Mouse (Mus musculus) hindbrain, postnatal 0 days (tissue): ENCODE data around the gene Spata25. TPM values are rescaled to one million over a fixed set of nuclear protein-coding genes. Genes with fewer than 3 reads are reported as not detected.
A peak's percentile ranks its signal among the peaks of the same experiment; 100 is the strongest.

ENCODE experiments used
- ATAC-seq: fragments of 200-750 bp; cut with Nextera tagmentation; 2 replicates; pipeline ENCODE4 v1.8.0; 2017; ENCODE audit warnings: mild to moderate bottlenecking, moderate TSS enrichment, moderate library complexity
- DNase-seq: peaks from one replicate; pipeline ENCODE4 v3.0.0-alpha.2; 2015; ENCODE audit warnings: low spot score
- H3K27ac ChIP-seq: fragments of 300-500 bp; sonication (generic); 2 replicates; pipeline ENCODE4 v1.5.1; 2014; ENCODE audit warnings: mild to moderate bottlenecking
- H3K27me3 ChIP-seq: fragments of 300-500 bp; sonication (generic); 2 replicates; pipeline ENCODE4 v1.6.1; 2014; ENCODE audit warnings: low read length, mixed read lengths; ENCODE audit not compliant: insufficient read depth
- H3K36me3 ChIP-seq: fragments of 300-500 bp; sonication (generic); 2 replicates; pipeline ENCODE4 v1.6.1; 2014; ENCODE audit warnings: low read length, mixed read lengths; ENCODE audit not compliant: insufficient read depth
- H3K4me1 ChIP-seq: fragments of 300-500 bp; sonication (generic); 2 replicates; pipeline ENCODE4 v1.6.1; 2014; ENCODE audit warnings: antibody characterized with exemption, low read length, mixed read lengths; ENCODE audit not compliant: insufficient read depth
- H3K4me2 ChIP-seq: fragments of 300-500 bp; sonication (generic); 2 replicates; pipeline ENCODE4 v1.6.1; 2014; ENCODE audit warnings: low read depth, mild to moderate bottlenecking, low read length, moderate library complexity, mixed read lengths
- H3K4me3 ChIP-seq: fragments of 300-500 bp; sonication (generic); 2 replicates; pipeline ENCODE4 v1.5.1; 2014; ENCODE audit warnings: low read length
- H3K9ac ChIP-seq: fragments of 300-500 bp; sonication (generic); replicated peaks from 2 replicates; pipeline ENCODE4 v1.6.1; 2014; ENCODE audit warnings: mild to moderate bottlenecking, low read length, moderate library complexity, mixed read lengths
- H3K9me3 ChIP-seq: fragments of 300-500 bp; sonication (generic); 2 replicates; pipeline ENCODE4 v1.6.1; 2016; ENCODE audit warnings: low read length, mixed read lengths
- CTCF ChIP-seq: IDR thresholded peaks from 2 replicates; pipeline ENCODE4 v1.5.1; 2016; ENCODE audit warnings: antibody characterized with exemption, control low read depth, low read depth
- WGBS: fragments of 180-500 bp; shearing (Covaris S2); extraction: QIAGEN DNeasy Blood & Tissue Kit; methylation state at CpG from one replicate; pipeline ENCODE4 v1.1.7; 2014; 5-methylcytosine and 5-hydroxymethylcytosine counted together
- polyA plus RNA-seq: library from polyadenylated mRNA; unstranded; fragments of >200 nt; fragmentation: Nextera tagmentation; extraction: Ambion mirVana; gene quantifications from 2 replicates; pipeline ENCODE4 v1.2.1, GENCODE M21; 2015
- total RNA-seq: library from RNA; depleted of rRNA; stranded (reverse); fragments of >200 nt; gene quantifications from 2 replicates; pipeline ENCODE4 v1.2.3, GENCODE M21; 2014

Spata25 gene
- total and polyA plus RNA-seq, 2 experiments from 2014 or later = not detected

DNA sequence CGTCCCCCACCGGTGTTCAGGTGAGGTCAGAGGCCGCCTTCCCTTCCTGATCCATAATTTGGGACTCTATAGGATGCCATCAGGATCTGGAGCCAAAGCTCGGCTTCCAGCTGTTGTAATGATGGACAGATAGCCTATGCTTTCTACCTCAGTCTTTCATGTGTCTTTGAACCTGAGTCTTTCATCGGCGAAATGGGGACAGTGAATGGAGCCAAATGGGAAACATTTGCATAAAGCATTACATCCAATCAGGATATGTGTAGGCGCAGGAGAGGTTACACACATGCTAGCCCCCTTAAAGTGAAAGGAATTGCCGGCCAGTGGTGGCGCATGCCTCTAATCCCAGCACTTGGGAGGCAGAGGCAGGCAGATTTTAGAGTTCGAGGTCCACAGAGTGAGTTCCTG, 5.2 kb downstream of the Spata25 start:
- H3K36me3 ChIP-seq = peaks cover 18% of the 10 kb centered on the region; the same call in 1 of the 2 replicates
- H3K4me3 ChIP-seq = peak overlapping the region; percentile 59
- TF ChIP-seq CTCF = peak; percentile 42
- 2% methylated on average over 10 of the region's 10 CpGs for WGBS
- H3K9me3 ChIP-seq = no peaks in the 10 kb centered on the region
- peak overlapping the region; percentile 62 for H3K4me2 ChIP-seq
- peak overlapping the region; percentile 95 for H3K27ac ChIP-seq
- H3K27me3 ChIP-seq = no peaks in the 10 kb centered on the region
- ATAC-seq = peak; percentile 28; the same call in 1 of the 2 replicates
- H3K4me1 ChIP-seq = no peaks in the 10 kb centered on the region
- DNase-seq = peak; percentile 72
- peak overlapping the region; percentile 61 for H3K9ac ChIP-seq

- no peaks in the 10 kb centered on the region for H3K9me3 ChIP-seq
- under 1% methylated on average over 32 of the region's 32 CpGs for WGBS
- H3K27ac ChIP-seq = peak within 1 kb of the TSS; percentile 95
- H3K4me1 ChIP-seq = no peaks in the 10 kb centered on the region
- peak; percentile 99 for ATAC-seq
- TF ChIP-seq CTCF = 0 out of 2 replicates have a peak, but pooled peaks have one; percentile 1
- H3K4me3 ChIP-seq = peak within 1 kb of the TSS; percentile 59
- H3K9ac ChIP-seq = peak within 1 kb of the TSS; percentile 61
- no peaks in the 10 kb centered on the region for H3K27me3 ChIP-seq
- peak; percentile 99 for DNase-seq
- H3K4me2 ChIP-seq = peak within 1 kb of the TSS; percentile 62
- H3K36me3 ChIP-seq = peaks cover 18% of the 10 kb centered on the region; the same call in 1 of the 2 replicates
Observed at GRCm38 (mm10) chr2:164822636-164823165, 5.6 kb downstream of the Spata25 start, which contains the start of gene Zswim1. Zswim1 (plus strand) TSS chr2:164822686.

GRCm38 (mm10) chr2:164821060-164821459, 7.3 kb downstream of the Spata25 start:
- H3K9me3 ChIP-seq = no peaks in the 10 kb centered on the region
- no peak overlapping the region for H3K9ac ChIP-seq
- ATAC-seq (no peak), DNase-seq (no peak)
- 77% methylated on average over 6 of the region's 6 CpGs for WGBS
- no peak overlapping the region for H3K4me3 ChIP-seq
- TF ChIP-seq CTCF = peak; percentile 22; the same call in 1 of the 2 replicates
- no peak overlapping the region for H3K4me2 ChIP-seq
- no peak overlapping the region for H3K27ac ChIP-seq
- H3K27me3 ChIP-seq = no peaks in the 10 kb centered on the region
- H3K4me1 ChIP-seq = no peaks in the 10 kb centered on the region
- peaks cover 12% of the 10 kb centered on the region; the same call in 1 of the 2 replicates for H3K36me3 ChIP-seq

GRCm38 (mm10) chr2:164817703-164818102, 10.6 kb downstream of the Spata25 start:
- H3K4me3 ChIP-seq = no peak overlapping the region
- ATAC-seq = no peak
- no peak for DNase-seq
- H3K4me1 ChIP-seq = no peaks in the 10 kb centered on the region
- no peaks in the 10 kb centered on the region for H3K27me3 ChIP-seq
- H3K36me3 ChIP-seq = no peaks in the 10 kb centered on the region; the same call in 1 of the 2 replicates
- peak; percentile 18; the same call in 1 of the 2 replicates for TF ChIP-seq CTCF
- no peak overlapping the region for H3K4me2 ChIP-seq
- no peak overlapping the region for H3K27ac ChIP-seq
- 86% methylated on average over 5 of the region's 5 CpGs for WGBS
- H3K9me3 ChIP-seq = no peaks in the 10 kb centered on the region
- no peak overlapping the region for H3K9ac ChIP-seq

GRCm38 (mm10) chr2:164817206-164817605, 11.1 kb downstream of the Spata25 start:
- no peak overlapping the region for H3K4me2 ChIP-seq
- H3K36me3 ChIP-seq = no peaks in the 10 kb centered on the region; the same call in 1 of the 2 replicates
- no peaks in the 10 kb centered on the region for H3K4me1 ChIP-seq
- no peak overlapping the region for H3K9ac ChIP-seq
- ATAC-seq = no peak
- H3K27me3 ChIP-seq = no peaks in the 10 kb centered on the region
- H3K4me3 ChIP-seq = no peak overlapping the region
- no peaks in the 10 kb centered on the region for H3K9me3 ChIP-seq
- WGBS = 88% methylated on average over 6 of the region's 6 CpGs
- no peak overlapping the region for H3K27ac ChIP-seq
- no peak for TF ChIP-seq CTCF
- DNase-seq = no peak

DNA sequence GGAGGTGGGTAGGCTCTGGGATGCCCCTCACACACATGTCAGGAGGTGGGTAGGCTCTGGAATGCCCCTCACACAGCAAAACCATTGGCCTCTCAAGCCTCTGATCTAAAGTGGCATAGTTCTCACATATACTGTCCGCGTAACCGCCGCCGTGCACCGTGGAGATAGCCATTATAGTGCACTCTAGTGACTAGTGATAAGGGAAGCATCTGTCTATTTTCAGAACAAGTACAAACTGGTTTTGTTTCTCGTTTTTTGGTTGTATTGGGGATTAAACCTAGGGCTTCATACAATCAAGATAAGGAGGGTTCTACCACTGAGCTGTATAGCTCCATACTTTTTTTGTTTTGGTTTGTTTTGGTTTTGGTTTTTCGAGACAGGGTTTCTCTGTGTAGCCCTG, 12.5 kb downstream of the Spata25 start:
- no peak overlapping the region for H3K9ac ChIP-seq

GRCm38 (mm10) chr2:164815348-164815747, 13.0 kb downstream of the Spata25 start:
- Histone ChIP-seq H3K27ac (no peak overlapping the region), H3K9ac (no peak overlapping the region), H3K9me3 (no peaks in the 10 kb centered on the region), H3K4me1 (no peaks in the 10 kb centered on the region), H3K4me3 (no peak overlapping the region), H3K36me3 (no peaks in the 10 kb centered on the region), H3K4me2 (no peak overlapping the region), H3K27me3 (no peaks in the 10 kb centered on the region)
- DNase-seq (no peak), ATAC-seq (no peak)
- 91% methylated on average over 5 of the region's 5 CpGs for WGBS
- no peak for TF ChIP-seq CTCF

More for the DNA sequence above, 12.5 kb downstream of the Spata25 start:
- Histone ChIP-seq H3K27ac (no peak overlapping the region), H3K27me3 (no peaks in the 10 kb centered on the region), H3K9me3 (no peaks in the 10 kb centered on the region), H3K4me3 (no peak overlapping the region), H3K4me1 (no peaks in the 10 kb centered on the region), H3K4me2 (no peak overlapping the region), H3K36me3 (no peaks in the 10 kb centered on the region)
- WGBS = 85% methylated on average over 8 of the region's 8 CpGs
- DNase-seq (no peak), ATAC-seq (no peak)
- TF ChIP-seq CTCF = no peak
